Mouse (Mus musculus): ENCODE measurements at regions not wholly inside any gene's neighbourhood (a gene's known extent, or its start where the extent isn't known, plus 50 kb on each side); places are given as distances from the start of the nearest gene placed in this dataset.
A peak's percentile ranks its signal among the peaks of the same experiment; 100 is the strongest.

- peak; percentile 90 for DNase-seq (ENCODE audit: low read depth, low spot score)
Observed at GRCm38 (mm10) chr4:48725660-48726348, 62.5 kb downstream of the Cavin4 start.

- no peak for DNase-seq (ENCODE audit: low read depth, low spot score)
Observed at GRCm38 (mm10) chr4:48726349-48726835, 63.1 kb downstream of the Cavin4 start.

- no peak for DNase-seq (ENCODE audit: low read depth, low spot score)
Observed at GRCm38 (mm10) chr4:48734854-48735564, 71.7 kb downstream of the Cavin4 start.

GRCm38 (mm10) chr4:48746237-48746636 is 82.9 kb downstream of the Cavin4 start:
- no peak for DNase-seq (ENCODE audit: low read depth, low spot score)

- peak; percentile 15 for DNase-seq (ENCODE audit: low read depth, low spot score)
Observed at GRCm38 (mm10) chr4:48749566-48749965, 86.3 kb downstream of the Cavin4 start.

- DNase-seq (ENCODE audit: low read depth, low spot score) = no peak
Observed at GRCm38 (mm10) chr4:48750087-48750486, 86.8 kb downstream of the Cavin4 start.

GRCm38 (mm10) chr4:48754466-48755171 is 91.3 kb downstream of the Cavin4 start:
- DNase-seq (ENCODE audit: low read depth, low spot score) = peak; percentile 95

GRCm38 (mm10) chr4:48760625-48761024 is 97.3 kb downstream of the Cavin4 start:
- DNase-seq (ENCODE audit: low read depth, low spot score) = peak; percentile 57

GRCm38 (mm10) chr4:48766458-48766857 is 103.1 kb downstream of the Cavin4 start:
- DNase-seq (ENCODE audit: low read depth, low spot score) = no peak

- DNase-seq (ENCODE audit: low read depth, low spot score) = no peak
Observed at GRCm38 (mm10) chr4:48770403-48770953, 107.2 kb downstream of the Cavin4 start.

GRCm38 (mm10) chr4:48770954-48771665 is 107.8 kb downstream of the Cavin4 start:
- DNase-seq (ENCODE audit: low read depth, low spot score) = peak; percentile 68

- peak; percentile 53 for DNase-seq (ENCODE audit: low read depth, low spot score)
Observed at GRCm38 (mm10) chr4:48771836-48772235, 108.5 kb downstream of the Cavin4 start.

- DNase-seq (ENCODE audit: low read depth, low spot score) = peak; percentile 82
Observed at GRCm38 (mm10) chr4:48779202-48779905, 116.0 kb downstream of the Cavin4 start.

- no peak for DNase-seq (ENCODE audit: low read depth, low spot score)
Observed at GRCm38 (mm10) chr4:48779955-48780354, 116.6 kb downstream of the Cavin4 start.

- peak; percentile 9 for DNase-seq (ENCODE audit: low read depth, low spot score)
Observed at GRCm38 (mm10) chr4:48781099-48781498, 117.8 kb downstream of the Cavin4 start.

GRCm38 (mm10) chr4:48782686-48783085 is 119.4 kb downstream of the Cavin4 start:
- DNase-seq (ENCODE audit: low read depth, low spot score) = no peak

- no peak for DNase-seq (ENCODE audit: low read depth, low spot score)
Observed at GRCm38 (mm10) chr4:48791096-48791495, 127.8 kb downstream of the Cavin4 start.

GRCm38 (mm10) chr4:48803777-48804176 is 140.5 kb downstream of the Cavin4 start:
- DNase-seq (ENCODE audit: low read depth, low spot score) = no peak

GRCm38 (mm10) chr4:48808571-48808970 is 145.3 kb downstream of the Cavin4 start:
- no peak for DNase-seq (ENCODE audit: low read depth, low spot score)

- no peak for DNase-seq (ENCODE audit: low read depth, low spot score)
Observed at GRCm38 (mm10) chr4:48833718-48834117, 170.4 kb downstream of the Cavin4 start.

- peak; percentile 39 for DNase-seq (ENCODE audit: low read depth, low spot score)
Observed at GRCm38 (mm10) chr4:48842777-48843214, 179.5 kb downstream of the Cavin4 start.
